Mouse (Mus musculus): ENCODE data around the gene Anapc13. TPM values are rescaled to one million over a fixed set of nuclear protein-coding genes. Genes with fewer than 3 reads are reported as not detected.
A peak's percentile ranks its signal among the peaks of the same experiment; 100 is the strongest.

Anapc13 gene
- total RNA-seq (2021): 100 to 1,000 TPM; 186 to 195 TPM
- long read RNA-seq, experiment 1, transcript Anapc13-203 (3 exons, 727 nt): minor isoform, 19 of 267 reads
- long read RNA-seq, experiment 1, transcript Anapc13-204 (3 exons, 589 nt): major isoform, 230 of 267 reads
- long read RNA-seq, experiment 1, partial matches to known transcripts: 14 of 267 reads
- long read RNA-seq, experiment 1, other reads (novel, unspliced or antisense): 1 of 267 reads
- long read RNA-seq, experiment 2, transcript Anapc13-204 (3 exons, 589 nt): major isoform, 260 of 295 reads
- long read RNA-seq, experiment 2, transcript Anapc13-203 (3 exons, 727 nt): minor isoform, 22 of 295 reads
- long read RNA-seq, experiment 2, partial matches to known transcripts: 7 of 295 reads
- long read RNA-seq, experiment 2, other reads (novel, unspliced or antisense): 2 of 295 reads

- DNase-seq: peak; percentile 98
- intact Hi-C loops (cut with DNase I): no loop called here
Measured at GRCm38 (mm10) chr9:102625983-102626838, at the start of gene Anapc13, which contains the start of gene Cep63. Anapc13 (plus strand) TSS chr9:102626296. Cep63 (minus strand) TSS chr9:102626534.

GRCm38 (mm10) chr9:102577480-102577879 is 48.6 kb upstream of the Anapc13 start:
- DNase-seq: no peak
- intact Hi-C loops (cut with DNase I): no loop called here

- no peak for DNase-seq
- intact Hi-C loops (cut with DNase I): no loop called here
Measured at GRCm38 (mm10) chr9:102581921-102582469, 44.1 kb upstream of the Anapc13 start.

- intact Hi-C loops (cut with DNase I): no loop called here
- no peak for DNase-seq
Measured at GRCm38 (mm10) chr9:102587347-102587746, 38.7 kb upstream of the Anapc13 start.

GRCm38 (mm10) chr9:102594667-102595393 is 31.3 kb upstream of the Anapc13 start:
- no peak for DNase-seq

GRCm38 (mm10) chr9:102595662-102596436 is 30.2 kb upstream of the Anapc13 start:
- DNase-seq: no peak
- intact Hi-C loops (cut with DNase I): no loop called here

More at GRCm38 (mm10) chr9:102594667-102595393, 31.3 kb upstream of the Anapc13 start:
- intact Hi-C loops (cut with DNase I): no loop called here

GRCm38 (mm10) chr9:102601187-102601586 is 24.9 kb upstream of the Anapc13 start:
- intact Hi-C loops (cut with DNase I): no loop called here
- no peak for DNase-seq

- no peak for DNase-seq
- intact Hi-C loops (cut with DNase I): no loop called here
Measured at GRCm38 (mm10) chr9:102601666-102602065, 24.4 kb upstream of the Anapc13 start.

GRCm38 (mm10) chr9:102605162-102605561 is 20.9 kb upstream of the Anapc13 start:
- no peak for DNase-seq
- intact Hi-C loops (cut with DNase I): no loop called here

GRCm38 (mm10) chr9:102607471-102607870 is 18.6 kb upstream of the Anapc13 start:
- intact Hi-C loops (cut with DNase I): no loop called here
- DNase-seq: no peak

GRCm38 (mm10) chr9:102609221-102609620 is 16.9 kb upstream of the Anapc13 start:
- DNase-seq: no peak
- intact Hi-C loops (cut with DNase I): no loop called here

- intact Hi-C loops (cut with DNase I): no loop called here
- DNase-seq: no peak
Measured at GRCm38 (mm10) chr9:102615071-102615470, 11.0 kb upstream of the Anapc13 start.

- no peak for DNase-seq
- intact Hi-C loops (cut with DNase I): no loop called here
Measured at GRCm38 (mm10) chr9:102616267-102616666, 9.8 kb upstream of the Anapc13 start.

GRCm38 (mm10) chr9:102621385-102621784 is 4.7 kb upstream of the Anapc13 start:
- DNase-seq: no peak
- intact Hi-C loops (cut with DNase I): no loop called here

GRCm38 (mm10) chr9:102622192-102622857 is 3.8 kb upstream of the Anapc13 start:
- intact Hi-C loops (cut with DNase I): no loop called here
- DNase-seq: no peak

- DNase-seq: no peak
- intact Hi-C loops (cut with DNase I): no loop called here
Measured at GRCm38 (mm10) chr9:102622876-102623275, 3.2 kb upstream of the Anapc13 start.

- intact Hi-C loops (cut with DNase I): no loop called here
- DNase-seq: no peak
Measured at GRCm38 (mm10) chr9:102623581-102623980, 2.5 kb upstream of the Anapc13 start.

- no peak for DNase-seq
- intact Hi-C loops (cut with DNase I): no loop called here
Measured at GRCm38 (mm10) chr9:102625401-102625982, 604 bp upstream of the Anapc13 start.

- DNase-seq: no peak
- intact Hi-C loops (cut with DNase I): no loop called here
Measured at GRCm38 (mm10) chr9:102626839-102627225, 736 bp downstream of the Anapc13 start.

Data from gastrocnemius, postnatal 36 days (tissue).